Mouse (Mus musculus) cerebellum, adult (tissue): ENCODE results near the gene Nup43.
"Not testable (repeated sequence)": the region's sequence is repeated elsewhere in the genome, so short reads cannot be mapped to it uniquely, and the experiment has no call there.

Source experiments
- ATAC-seq: cut with Nextera tagmentation; 2 replicates; pipeline ENCODE4 v1.9.2; 2017; ENCODE audit warnings: mild to moderate bottlenecking, moderate library complexity, mixed read lengths; ENCODE audit not compliant: insufficient number of reproducible peaks, low FRiP score, low TSS enrichment

Nup43 gene

GRCm38 (mm10) chr10:7667342-7667802 lies at the start of gene Nup43:
Nup43 (plus strand) TSS chr10:7667503.
- peak; percentile 74 for ATAC-seq

DNA sequence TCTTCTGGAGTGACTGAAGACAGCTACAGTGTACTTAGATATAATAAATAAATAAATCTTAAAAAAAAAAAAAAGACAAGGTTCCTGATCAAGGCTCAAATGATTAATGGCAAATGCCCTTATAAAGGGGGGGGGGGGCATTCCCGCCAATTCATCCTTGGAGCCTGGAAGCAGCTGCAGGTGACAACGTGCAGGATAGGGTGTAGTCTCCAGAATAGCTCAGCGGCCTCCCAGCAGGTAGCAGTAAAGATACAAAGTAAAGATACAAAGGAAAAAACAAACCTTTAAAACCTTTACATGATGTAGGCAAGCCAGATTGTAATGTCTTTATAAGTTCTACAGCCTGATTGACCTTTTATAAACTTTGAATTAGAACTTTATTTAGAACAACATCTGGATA lies 49.7 kb upstream of the Nup43 start:
- ATAC-seq = not testable (repeated sequence)

- ATAC-seq = no peak
Observed at GRCm38 (mm10) chr10:7619821-7620241, 47.5 kb upstream of the Nup43 start.

- no peak for ATAC-seq
Observed at GRCm38 (mm10) chr10:7620723-7621122, 46.6 kb upstream of the Nup43 start.

DNA sequence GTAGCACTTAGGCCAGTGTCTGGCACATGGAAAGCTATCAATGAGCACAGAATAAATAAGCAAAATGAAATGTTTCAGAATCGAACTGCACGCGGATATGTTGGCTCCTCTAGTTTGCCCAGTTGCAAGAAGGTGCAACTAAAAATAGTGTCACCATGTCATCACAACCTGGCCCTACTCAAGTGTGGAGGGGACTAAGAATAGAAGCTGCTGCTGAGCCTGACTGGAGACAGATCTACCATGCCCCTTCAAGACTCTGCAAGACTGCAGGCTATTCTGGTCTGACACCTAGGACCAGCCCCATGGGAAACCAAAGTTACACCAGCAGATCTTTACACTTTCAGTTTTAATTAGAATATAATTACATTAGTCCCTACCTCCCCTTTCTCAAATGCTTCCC lies 44.9 kb upstream of the Nup43 start:
- ATAC-seq = no peak

DNA sequence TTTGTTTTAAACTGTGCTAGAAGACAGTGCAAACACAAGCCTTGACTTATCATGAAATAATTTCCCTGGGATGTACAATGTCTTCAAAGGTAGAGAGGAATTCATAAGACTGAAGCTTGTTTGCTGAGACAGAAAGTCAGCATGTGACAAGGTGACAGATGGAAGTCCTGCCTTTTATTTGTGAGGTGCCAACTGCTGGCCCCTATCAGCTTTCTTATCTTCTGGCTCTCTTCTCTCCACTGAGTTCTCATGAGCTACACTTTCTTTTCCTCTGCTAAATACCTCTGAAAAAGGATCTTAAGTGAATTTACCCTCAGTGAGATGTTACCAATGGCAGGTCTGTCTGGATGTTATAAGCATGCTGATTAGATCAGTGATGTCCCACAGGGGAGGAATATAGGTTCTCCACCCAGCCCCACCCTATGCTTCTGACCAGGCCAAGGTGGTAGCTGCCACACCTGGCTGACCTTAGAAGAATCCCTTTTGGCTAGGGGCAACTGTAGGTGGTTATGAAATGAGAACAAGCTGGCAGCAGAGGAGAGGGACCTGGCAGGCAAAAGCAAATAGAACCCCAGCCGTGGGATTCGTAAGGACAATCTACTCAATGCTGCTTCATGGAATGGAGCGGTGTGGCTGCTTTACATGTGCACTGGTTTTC lies 43.3 kb upstream of the Nup43 start:
- ATAC-seq = no peak

GRCm38 (mm10) chr10:7629092-7629491 lies 38.2 kb upstream of the Nup43 start:
- no peak for ATAC-seq

DNA sequence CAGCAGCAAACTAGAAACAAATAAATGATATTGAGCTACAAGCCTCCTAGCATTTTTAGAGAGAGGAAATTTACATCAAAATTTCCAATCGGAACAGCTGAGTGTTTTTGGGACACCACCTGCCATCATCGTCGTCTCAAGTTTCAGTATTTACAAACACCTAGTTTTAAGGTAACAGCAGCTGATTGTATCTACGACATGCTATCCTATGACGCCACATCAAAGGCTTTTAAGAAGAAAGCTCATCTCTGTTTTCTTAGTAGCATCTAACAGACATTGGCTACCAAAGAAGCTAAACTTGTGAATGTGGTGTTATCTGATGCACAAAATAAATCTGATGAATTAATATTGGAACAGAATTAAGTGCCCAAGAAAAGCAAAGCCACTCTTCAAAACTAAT lies 37.0 kb upstream of the Nup43 start:
- no peak for ATAC-seq

DNA sequence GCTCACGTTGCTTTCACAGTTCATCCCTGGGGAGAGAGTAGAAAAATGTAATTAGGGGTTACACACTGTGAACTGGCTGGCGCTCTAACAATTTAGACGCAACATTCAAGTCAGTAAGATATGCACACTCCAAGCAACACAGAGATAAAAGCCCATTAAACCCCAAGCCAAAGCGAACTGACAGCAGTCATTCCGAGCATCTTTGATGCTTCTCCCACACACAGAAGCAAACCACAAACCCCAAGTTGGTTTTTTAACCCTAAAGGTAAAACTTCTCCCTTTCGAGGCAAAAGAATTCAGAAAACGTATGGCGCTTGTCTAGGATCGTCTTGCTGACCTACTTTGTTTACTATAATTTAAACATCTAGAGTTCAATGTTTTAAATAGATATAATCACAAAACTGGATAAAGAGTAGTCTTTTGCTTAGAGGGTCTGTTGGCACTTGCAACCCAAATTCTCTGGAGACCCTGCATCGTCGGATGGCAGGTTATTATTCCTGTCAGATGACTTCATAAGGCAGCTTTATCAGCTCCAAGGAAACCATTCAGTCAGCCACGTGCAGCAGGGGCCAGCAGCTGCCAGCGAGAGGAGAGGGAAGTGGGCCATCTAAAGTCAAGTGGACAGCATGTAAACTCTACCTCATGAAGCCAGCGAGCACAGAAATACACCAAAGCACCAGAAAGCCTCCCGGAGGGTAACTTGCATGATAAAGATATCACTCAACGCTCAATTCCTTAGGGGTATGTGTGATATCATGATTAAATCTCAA lies 36.2 kb upstream of the Nup43 start:
- ATAC-seq = no peak

GRCm38 (mm10) chr10:7640366-7640765 lies 26.9 kb upstream of the Nup43 start:
- ATAC-seq = no peak

GRCm38 (mm10) chr10:7645911-7646310 lies 21.4 kb upstream of the Nup43 start:
- no peak for ATAC-seq

- no peak for ATAC-seq
Observed at GRCm38 (mm10) chr10:7649059-7649458, 18.2 kb upstream of the Nup43 start.

- no peak for ATAC-seq
Observed at GRCm38 (mm10) chr10:7651057-7651456, 16.2 kb upstream of the Nup43 start.

- peak; percentile 69 for ATAC-seq
Observed at GRCm38 (mm10) chr10:7662471-7663141, 4.7 kb upstream of the Nup43 start.

- ATAC-seq = peak; percentile 90
Observed at GRCm38 (mm10) chr10:7663159-7664026, 3.9 kb upstream of the Nup43 start.

- no peak for ATAC-seq
Observed at GRCm38 (mm10) chr10:7664027-7664526, 3.2 kb upstream of the Nup43 start.

- no peak for ATAC-seq
Observed at GRCm38 (mm10) chr10:7664889-7665288, 2.4 kb upstream of the Nup43 start.

- ATAC-seq = peak; percentile 58; the same call in 1 of the 2 replicates
Observed at GRCm38 (mm10) chr10:7673673-7674072, 6.4 kb downstream of the Nup43 start.

DNA sequence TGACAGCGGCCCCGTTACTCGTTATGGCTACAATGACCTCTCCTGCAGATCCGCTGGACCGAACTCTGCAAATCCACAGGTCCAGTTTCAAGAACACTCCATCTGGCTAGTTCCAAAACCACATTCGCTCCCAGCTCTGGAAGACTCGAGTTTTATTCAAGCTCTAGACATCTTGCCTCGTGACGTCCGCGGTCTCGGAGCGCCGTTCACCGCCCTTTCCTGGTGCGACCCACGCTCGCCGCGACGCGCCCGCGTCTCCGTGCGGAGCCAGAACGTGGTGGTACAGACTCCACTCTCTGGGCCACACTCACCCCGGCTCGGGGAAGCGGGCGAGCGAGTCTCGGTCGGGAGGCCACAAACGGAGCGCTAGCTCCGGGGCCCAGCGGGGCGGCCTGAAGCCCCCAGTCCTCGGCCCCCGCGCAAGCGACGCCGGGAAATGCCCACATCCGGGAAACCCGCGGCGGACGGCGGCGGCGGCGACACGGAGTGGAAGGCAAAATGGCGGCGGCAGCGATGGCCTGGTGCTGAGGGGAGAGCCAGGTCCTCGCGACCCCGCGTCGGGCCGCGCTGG lies 13.5 kb downstream of the Nup43 start, which contains the start of the genes Pcmt1 and Lats1:
Pcmt1 (minus strand) TSS at position 406 of the 571 bp plus-strand sequence.
Lats1 (plus strand) TSS at position 484 of the 571 bp plus-strand sequence.
- peak; percentile 84 for ATAC-seq
